Mouse (Mus musculus): ENCODE data around the gene Ybx3.

GRCm38 (mm10) chr6:131347026-131347425, 41.2 kb downstream of the Ybx3 start:
- no peak for TF ChIP-seq CTCF (IDR thresholded peaks at IDR 0.05; ENCODE audit: low read depth, low read length)
- no peak for TF ChIP-seq POLR2A (IDR thresholded peaks at IDR 0.05; ENCODE audit: insufficient read depth, low read length)
- no peak for TF ChIP-seq EP300 (IDR thresholded peaks at IDR 0.05; ENCODE audit: insufficient read depth, low read depth, low read length)

Measured in ES-Bruce4 (cell line).